Mouse (Mus musculus): ENCODE measurements around the gene Cryz. TPM values are rescaled to one million over a fixed set of nuclear protein-coding genes. Genes with fewer than 3 reads are reported as not detected.
"Not testable (repeated sequence)": the region's sequence is repeated elsewhere in the genome, so short reads cannot be mapped to it uniquely, and the experiment has no call there.

Cryz gene
- total RNA-seq, 2 experiments from 2014 or later, result 10.7 to 11.4 TPM

DNA sequence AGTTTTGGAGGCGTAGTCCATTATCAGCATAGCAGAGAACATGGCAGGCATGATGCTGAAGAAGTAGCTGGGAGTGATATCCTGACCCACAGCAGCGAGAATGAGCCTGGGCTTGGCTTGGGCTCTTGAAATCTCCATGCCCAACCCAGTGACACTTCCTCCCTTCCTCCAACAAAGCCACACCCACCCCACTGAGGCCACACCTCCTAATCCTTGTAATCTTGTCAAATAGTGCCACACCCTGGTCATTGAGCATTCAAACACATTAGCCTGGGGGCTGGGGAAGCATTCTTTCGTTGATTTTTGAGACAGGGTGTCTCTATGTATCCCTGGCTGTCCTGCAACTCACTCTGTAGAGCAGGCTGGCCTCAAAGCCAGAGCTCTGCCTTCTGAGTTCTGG lies 15.4 kb downstream of the Cryz start:
- DNase-seq, result no peak

DNA sequence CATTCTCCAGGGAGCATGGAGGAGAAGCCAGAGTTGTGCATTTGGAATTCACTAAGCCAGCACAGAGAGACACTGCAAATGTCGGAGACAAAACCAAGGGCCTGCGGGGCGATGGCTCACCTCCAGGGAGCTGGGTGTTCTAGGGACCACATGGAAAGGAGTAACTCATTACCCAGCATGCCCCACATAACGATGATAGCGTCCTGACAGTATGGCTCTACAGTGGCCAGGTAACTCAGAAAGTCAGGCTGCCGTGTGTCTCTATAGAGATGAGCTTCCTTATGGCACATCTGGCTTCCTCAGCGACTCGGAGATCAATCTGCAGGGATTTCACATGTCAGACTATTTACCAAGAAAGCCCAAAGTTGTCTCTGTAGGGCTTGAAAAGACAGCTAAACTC lies 18.3 kb downstream of the Cryz start:
- DNase-seq, result no peak

DNA sequence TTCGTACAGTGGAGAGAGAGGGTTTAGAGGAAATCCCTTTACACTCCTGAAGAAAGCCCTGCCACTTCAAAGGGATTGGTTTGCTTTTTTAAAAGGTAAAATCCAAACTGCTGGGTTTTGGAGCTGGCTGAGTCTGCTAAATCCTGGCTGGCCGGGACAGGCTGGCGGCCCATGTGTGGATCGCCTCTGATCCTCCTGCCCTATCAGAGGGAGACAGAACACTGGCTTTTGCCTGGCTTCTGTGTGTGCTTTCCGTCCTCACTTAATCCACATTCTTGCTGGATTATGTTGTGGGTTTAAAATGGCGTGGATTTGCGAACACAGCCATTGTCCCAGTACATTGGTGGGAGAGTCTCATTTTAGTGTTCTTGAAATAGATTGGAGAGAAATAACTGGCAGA lies 18.8 kb downstream of the Cryz start:
- no peak for DNase-seq

- DNase-seq, result no peak
These were observed 19.6 kb downstream of the Cryz start for GRCm38 (mm10) chr3:154616106-154616505.

GRCm38 (mm10) chr3:154628284-154628683 lies 31.8 kb downstream of the Cryz start:
- no peak for DNase-seq

DNA sequence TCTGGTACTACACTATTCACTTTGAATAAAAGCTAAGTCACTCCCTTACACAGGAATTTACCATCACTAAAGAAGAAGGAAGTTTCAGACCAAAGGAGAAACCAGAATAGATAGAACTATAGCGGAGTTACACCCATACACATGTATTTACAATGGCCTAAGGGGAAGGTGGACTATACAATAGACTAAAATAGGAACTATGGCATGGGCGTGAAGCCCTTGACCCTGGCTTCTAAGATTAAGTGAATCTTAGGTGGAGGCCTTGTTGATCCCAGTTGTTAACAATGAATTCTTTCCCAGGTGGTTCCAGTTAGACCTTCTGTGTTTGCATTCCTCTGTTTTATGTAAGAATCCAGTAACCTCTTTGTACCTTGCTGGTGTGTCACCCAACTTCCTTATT lies 34.8 kb downstream of the Cryz start:
- DNase-seq, result not testable (repeated sequence)

GRCm38 (mm10) chr3:154633091-154633490 lies 36.6 kb downstream of the Cryz start:
- DNase-seq, result no peak

- DNase-seq, result no peak
These were observed 50.3 kb downstream of the Cryz start for GRCm38 (mm10) chr3:154646638-154647442.

GRCm38 (mm10) chr3:154647443-154647780 lies 50.9 kb downstream of the Cryz start:
- DNase-seq, result no peak

- DNase-seq, result no peak
These were observed 53.1 kb downstream of the Cryz start for GRCm38 (mm10) chr3:154649411-154650285.

GRCm38 (mm10) chr3:154651192-154651821 lies 54.8 kb downstream of the Cryz start:
- DNase-seq, result no peak

DNA sequence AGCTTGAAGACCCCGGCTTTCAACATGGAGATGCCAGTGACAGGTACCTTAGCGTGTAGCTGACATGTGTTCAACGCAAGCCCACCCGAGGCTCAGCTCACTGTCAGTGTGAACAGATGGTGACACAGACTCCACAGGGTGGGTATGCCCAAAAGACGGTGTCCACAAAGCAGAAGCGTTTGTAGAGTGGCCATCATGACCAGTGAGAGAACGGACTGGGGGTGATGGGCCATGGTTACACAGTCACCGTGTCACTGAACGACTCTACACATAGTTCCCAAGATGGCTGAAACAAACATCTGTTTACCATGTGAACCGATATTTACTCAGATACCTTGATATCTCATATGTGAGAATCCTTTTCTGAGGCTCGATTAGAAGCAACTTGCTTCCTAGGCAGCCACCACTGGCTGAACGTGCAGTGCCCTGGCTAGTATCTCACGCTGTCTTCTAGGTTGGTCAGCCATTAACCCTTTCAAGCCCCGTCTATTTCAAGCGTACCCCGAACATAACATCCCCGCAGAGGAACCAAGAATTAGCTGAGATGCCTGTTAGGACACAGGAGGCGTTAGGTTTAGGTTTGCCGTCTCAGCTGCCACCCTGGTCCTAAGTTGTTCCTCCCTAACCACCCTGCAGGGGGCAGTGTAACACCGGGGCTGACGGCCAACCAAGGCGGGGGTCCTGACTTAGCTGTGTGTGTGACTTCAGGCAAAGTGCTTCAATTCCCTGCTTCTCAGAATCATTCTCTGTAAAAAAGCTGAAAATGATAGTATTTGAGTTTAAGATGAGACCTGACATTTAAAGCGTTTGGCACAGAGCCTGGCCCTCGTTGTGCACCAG lies 56.3 kb downstream of the Cryz start:
- peak; percentile 62 for DNase-seq

DNA sequence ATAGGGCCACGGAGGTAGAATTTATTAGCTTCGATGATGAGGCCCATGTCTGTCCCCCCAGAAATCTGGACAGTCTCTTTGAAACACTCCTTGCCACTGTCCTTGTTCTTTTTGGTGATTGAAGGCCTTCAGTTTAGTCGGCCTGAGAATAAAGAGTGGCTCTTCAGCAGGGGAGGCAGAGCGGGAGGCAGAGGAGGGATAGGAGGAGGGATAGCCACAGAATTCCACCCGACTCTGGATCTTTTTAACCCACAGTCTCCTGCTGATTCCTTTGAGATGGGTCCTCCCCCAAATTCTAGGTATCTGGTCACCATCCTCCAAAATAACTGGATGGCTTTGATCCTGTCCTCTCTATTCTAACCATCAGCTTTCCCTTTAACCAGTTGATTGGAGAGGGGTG lies 56.9 kb downstream of the Cryz start:
- DNase-seq, result no peak

DNA sequence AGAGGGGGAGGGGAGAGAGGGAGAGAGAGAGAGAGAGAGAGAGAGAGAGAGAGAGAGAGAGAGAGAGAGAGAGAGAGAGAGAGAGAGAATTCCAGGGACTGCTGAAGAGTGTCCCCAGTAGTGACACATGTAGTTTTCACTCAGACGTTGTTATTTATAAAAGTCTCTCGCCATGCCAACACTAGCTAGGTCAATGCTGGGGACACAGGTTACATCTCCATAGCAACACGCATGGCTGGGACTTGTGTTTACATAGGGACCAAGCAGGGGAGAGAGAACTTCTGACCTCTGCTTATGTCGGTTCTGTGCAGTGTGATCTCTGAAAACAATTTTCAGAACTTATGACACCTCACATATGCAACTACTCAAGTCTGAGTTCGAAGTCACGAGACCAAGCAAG lies 57.8 kb downstream of the Cryz start:
- DNase-seq, result no peak

GRCm38 (mm10) chr3:154654901-154655300 lies 58.4 kb downstream of the Cryz start:
- DNase-seq, result no peak

GRCm38 (mm10) chr3:154655711-154656110 lies 59.2 kb downstream of the Cryz start:
- DNase-seq, result no peak

DNA sequence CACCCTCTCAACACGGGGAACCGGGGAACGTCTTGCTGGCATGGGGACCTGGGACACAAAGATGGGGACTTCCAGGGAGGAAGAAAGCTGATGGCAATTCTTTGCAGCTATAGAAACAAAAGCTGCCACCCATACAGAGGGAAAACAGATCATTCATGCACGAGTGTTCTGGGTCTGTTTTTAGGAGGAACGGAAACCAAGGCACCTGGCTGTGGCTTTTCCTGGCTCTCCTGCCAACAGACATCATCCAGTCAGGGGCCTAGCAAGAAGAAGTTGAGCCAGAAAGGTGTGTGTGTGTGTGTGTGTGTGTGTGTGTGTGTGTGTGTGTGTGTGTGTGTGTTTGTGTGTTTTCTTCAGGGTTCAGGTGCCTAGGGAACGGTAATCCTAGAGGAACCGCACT lies 67.0 kb downstream of the Cryz start, which contains the start of gene Erich3:
Gene Erich3 (plus strand): TSS at position 315 of the 400 bp plus-strand sequence.
- no peak for DNase-seq

- no peak for DNase-seq
These were observed 67.6 kb downstream of the Cryz start for GRCm38 (mm10) chr3:154663976-154664581.

GRCm38 (mm10) chr3:154664636-154665035 lies 68.1 kb downstream of the Cryz start:
- DNase-seq, result no peak

GRCm38 (mm10) chr3:154668485-154668884 lies 72.0 kb downstream of the Cryz start:
- DNase-seq, result no peak

GRCm38 (mm10) chr3:154670584-154670983 lies 74.1 kb downstream of the Cryz start:
- DNase-seq, result no peak

DNA sequence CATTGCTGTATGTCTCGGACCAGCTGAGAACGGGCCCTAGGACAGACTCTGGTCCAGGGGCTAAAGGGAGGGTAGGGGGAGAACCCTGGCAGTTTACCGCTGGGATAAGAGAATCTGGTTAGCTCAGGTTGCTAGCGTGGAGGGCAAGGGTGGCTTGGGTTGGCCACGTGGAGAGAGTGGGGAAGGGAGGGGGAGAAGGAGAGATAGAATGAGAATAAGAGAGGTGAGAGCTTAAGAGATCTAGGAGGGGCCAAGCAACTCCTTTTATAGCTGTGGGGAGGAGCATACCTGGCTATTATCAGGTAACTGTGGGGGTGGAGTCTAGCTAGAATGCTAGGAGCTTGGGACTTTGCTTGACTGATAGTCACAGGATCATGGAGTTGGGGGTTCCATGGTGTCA lies 74.5 kb downstream of the Cryz start:
- DNase-seq, result no peak

Data from gastrocnemius, postnatal 10 days (tissue).